In the genomic region with DNA sequence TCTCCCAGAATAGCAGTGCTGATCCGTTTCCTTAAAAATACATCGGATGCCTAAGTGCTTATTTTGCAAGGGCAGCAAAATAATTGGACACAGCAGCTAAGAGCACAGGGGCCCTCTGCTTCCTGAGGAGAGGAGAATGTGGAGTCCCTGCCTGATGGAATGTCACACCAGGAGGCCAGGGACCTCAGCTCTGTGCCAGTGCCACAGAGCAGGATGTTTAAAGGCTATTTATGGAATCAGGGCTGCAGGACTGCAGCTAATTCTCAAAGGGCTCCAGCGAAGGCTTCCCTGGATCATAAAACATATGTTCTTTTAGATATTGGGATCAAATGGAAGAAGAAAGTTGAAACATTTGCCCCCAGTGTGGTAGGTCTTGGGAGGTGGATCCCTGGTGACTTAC, we compare ENCODE assay signal across 14 mouse cellular contexts.
DNase-seq lines count a peak whose midpoint lies in the region; ATAC-seq lines count a peak whose summit lies in the region.
"Had no signal": no experiment of that assay in that cellular context is flagged by ENCODE, and none has a peak within 500 bp of the region (broad histone marks: within the 10 kb centered on the region; RNA-seq: fewer than 3 reads in every experiment).

No protein-coding gene starts in this region.

- no peak overlapping the region for H3K4me3 ChIP-seq in heart, embryonic 15.5 days
- H3K4me3 ChIP-seq: forebrain, embryonic 13.5 days had no signal

- intact Hi-C loops in heart, postnatal 25 days (cut with DNase I): no loop called here

- H3K9me3 ChIP-seq in heart, embryonic 15.5 days (replicated peaks): no peaks in the 10 kb centered on the region
- H3K9me3 ChIP-seq: forebrain, embryonic 13.5 days had no signal

- ATAC-seq in heart, embryonic 15.5 days (replicated peaks; ENCODE audit: insufficient number of reproducible peaks, insufficient read depth, low FRiP score, low read depth): peak; percentile 94
- ATAC-seq: forebrain, embryonic 13.5 days; intestine, postnatal 0 days had no signal

- 7% methylated on average over 3 of the region's 3 CpGs for WGBS in heart, embryonic 15.5 days

- peak overlapping the region; percentile 90 for H3K27ac ChIP-seq in heart, embryonic 15.5 days
- H3K27ac ChIP-seq: forebrain, embryonic 13.5 days had no signal

- no peaks in the 10 kb centered on the region for H3K36me3 ChIP-seq in heart, embryonic 15.5 days

- peak; percentile 93 for DNase-seq in heart, adult 11 months
- DNase-seq in heart, postnatal 25 days (ENCODE audit: low spot score): no peak
- DNase-seq in brain, adult 2 months (ENCODE audit: low read depth, low spot score): peak; percentile 88
- peak; percentile 53 to 76 for DNase-seq in cerebellum, postnatal 14 days
- DNase-seq in ovary, postnatal 36 days (ENCODE audit: low spot score): no peak
- DNase-seq in Muller cell, postnatal 12 days (ENCODE audit: inconsistent ontology term): no peak
- no peak for DNase-seq in left cerebral cortex, adult 9 months (ENCODE audit: low spot score in 2 of 2)
- DNase-seq: B cell, adult 2 months; liver; midbrain, embryonic 14.5 days; thymus, postnatal 14 days had no signal

- H3K4me2 ChIP-seq in heart, embryonic 15.5 days: peak overlapping the region; percentile 28
- H3K4me2 ChIP-seq: forebrain, embryonic 13.5 days had no signal

- peaks cover 11% of the 10 kb centered on the region for H3K4me1 ChIP-seq in heart, embryonic 15.5 days (replicated peaks)

- no peak overlapping the region for H3K9ac ChIP-seq in heart, embryonic 15.5 days
- H3K9ac ChIP-seq: forebrain, embryonic 13.5 days had no signal

- no peaks in the 10 kb centered on the region for H3K27me3 ChIP-seq in heart, embryonic 15.5 days
- H3K27me3 ChIP-seq: forebrain, embryonic 13.5 days had no signal

Comparison
In these comparisons a context has a peak if more than half of its experiments do, and no peak if none do; other contexts are left out.
1. DNase-seq: peak in heart, adult 11 months (single experiment), brain, adult 2 months (single experiment) and cerebellum, postnatal 14 days (2 of 2); none in heart, postnatal 25 days (single experiment), ovary, postnatal 36 days (single experiment), Muller cell, postnatal 12 days (single experiment) and left cerebral cortex, adult 9 months (0 of 2).